Mouse (Mus musculus) common myeloid progenitor, adult 5-6 weeks (primary cell): ENCODE measurements at regions not wholly inside any gene's neighbourhood (a gene's known extent, or its start where the extent isn't known, plus 50 kb on each side); places are given as distances from the start of the nearest gene placed in this dataset.

Source experiments
- ATAC-seq: replicated peaks from 2 replicates; pipeline ENCODE4 v1.8.0; 2016; ENCODE audit warnings: low read depth, mild to moderate bottlenecking, moderate TSS enrichment, inconsistent platforms; ENCODE audit not compliant: poor library complexity, severe bottlenecking

GRCm38 (mm10) chr1:73857497-73857896 lies 266.8 kb downstream of the Tns1 start:
- no peak for ATAC-seq

DNA sequence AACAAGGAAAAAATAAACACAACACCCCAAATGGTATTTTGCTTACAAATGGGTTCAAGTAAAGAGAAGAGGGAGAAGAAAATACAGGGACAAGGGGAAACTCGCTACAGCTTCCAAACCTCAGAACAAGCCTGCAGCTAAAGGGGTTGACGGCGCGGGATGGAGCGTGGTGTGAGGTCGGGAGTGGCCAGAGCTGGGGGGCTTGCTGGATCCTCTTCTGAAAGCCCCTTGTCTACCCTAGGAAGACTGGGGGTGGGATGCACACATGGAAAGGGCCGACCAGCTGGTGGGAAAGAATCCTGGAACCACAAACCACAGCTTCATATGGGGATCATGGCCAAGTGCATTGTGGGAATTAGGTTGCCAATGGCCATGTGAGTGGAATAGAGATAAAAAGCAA lies 267.4 kb downstream of the Tns1 start:
- no peak for ATAC-seq

DNA sequence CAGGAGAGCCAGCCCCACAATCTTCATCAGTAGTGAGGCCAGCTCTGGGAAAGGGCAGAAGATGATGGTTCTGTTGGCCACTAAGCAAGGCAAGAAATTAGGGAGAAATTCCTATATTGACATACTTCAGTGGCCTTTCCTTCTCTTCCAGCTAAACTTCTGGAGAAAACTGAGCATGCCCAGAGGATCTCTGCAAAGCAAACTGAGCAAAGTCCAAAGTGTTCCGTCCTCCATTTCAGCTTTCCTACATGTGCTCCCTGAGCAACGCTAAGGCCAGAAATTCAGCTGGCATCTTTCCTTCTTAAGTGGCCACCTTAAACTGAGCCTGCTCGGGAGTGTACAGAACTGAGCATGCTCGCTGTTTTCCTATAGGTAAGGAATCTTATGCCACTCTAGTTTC lies 268.9 kb downstream of the Tns1 start:
- ATAC-seq: no peak

DNA sequence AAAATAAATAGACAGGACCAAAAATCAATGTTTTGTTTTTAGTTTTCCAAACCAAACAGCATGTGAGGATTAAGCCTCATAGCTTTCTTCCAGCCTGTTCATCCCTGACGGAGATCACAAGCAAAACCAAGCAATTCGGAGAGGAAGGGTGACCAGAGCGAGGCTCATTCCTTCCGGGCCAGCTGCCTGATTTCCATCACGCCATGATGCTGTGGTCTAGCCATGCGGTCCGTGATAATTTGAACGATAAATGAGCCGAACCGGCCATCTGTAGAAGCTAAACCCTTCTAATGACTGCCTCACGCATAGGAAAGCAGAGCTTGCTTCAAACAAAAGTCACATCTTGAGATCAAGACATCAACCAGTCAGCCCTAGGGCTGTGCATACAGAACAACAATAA lies 270.4 kb downstream of the Tns1 start:
- ATAC-seq: no peak

DNA sequence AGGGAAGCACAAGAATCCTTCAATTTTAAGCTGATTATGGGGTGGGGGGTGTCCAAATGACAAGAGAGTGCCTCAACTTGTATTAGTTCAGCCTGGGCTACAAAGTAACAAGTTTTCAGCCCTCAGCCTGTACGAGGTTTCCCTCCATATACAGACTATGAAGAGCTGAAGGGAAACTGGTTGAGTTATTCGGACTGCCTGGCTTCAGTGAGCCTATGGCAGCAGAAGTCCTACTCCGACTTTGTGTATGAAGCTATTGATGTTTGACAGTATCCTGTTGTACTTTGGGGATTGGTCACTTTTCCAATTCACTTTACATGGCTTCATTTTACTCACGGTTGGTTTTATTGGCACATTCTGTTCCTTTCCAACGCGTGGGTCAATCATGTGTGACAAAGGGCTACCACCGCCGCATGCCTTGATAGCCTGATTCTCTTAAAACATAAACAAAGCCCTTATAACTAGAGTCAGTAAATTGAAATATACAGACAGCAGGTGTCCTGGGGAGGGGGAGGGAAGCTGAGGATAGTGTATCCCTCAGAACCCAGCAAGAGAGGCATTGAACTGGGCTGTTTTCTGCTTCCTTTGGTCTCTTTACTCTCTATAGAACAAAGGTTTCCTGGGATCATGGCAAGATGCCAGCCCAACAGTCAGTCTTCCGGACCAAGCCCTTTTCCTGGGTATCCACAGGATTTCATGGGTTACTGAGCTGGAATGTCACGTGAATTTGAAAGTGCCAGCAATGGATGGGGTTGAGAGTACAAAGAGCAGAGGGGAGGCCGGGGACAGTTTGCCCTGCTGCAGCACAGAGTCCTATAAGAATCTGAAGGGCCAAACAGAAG lies 273.9 kb downstream of the Tns1 start:
- no peak for ATAC-seq

DNA sequence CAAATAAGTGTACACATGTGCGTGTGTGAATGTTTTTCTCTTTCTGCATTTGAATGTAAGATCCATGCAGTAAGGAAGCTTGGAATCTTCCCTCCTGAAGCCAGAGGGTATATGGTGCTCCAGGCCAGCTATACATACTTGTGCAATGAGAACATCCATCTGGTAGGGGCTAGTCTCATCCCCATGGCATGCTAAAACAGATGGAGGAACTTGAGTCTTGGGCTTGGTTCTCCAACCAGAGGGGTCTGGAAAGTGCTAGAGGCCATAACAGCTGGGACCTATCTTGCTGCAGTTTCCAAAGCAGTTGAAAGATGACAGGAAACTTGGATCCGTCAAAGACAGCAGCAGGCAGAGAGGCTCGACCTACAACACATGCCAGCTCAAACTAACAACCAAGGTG lies 275.9 kb downstream of the Tns1 start:
- ATAC-seq: no peak

DNA sequence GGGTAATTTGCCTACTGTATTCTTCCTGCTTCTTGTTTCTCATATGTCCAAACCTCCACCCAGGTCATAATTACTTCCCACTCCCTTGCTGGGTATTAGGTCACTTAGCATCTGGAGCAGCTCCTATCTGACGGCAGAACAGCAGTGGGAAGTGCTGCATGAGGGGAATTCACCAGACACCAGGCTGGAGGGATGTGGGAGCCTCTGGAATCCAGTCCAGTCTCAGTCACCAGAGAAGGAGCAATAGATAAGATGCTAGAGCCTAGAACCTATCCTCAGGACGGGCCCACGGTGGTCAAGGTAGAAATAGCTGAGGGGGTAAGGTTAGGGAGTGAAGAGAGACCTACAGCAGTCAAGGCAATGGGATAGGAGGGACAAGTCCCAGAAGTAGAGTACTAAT lies 277.1 kb downstream of the Tns1 start:
- no peak for ATAC-seq

- ATAC-seq: no peak
These were observed 279.1 kb downstream of the Tns1 start for GRCm38 (mm10) chr1:73845115-73845514.

DNA sequence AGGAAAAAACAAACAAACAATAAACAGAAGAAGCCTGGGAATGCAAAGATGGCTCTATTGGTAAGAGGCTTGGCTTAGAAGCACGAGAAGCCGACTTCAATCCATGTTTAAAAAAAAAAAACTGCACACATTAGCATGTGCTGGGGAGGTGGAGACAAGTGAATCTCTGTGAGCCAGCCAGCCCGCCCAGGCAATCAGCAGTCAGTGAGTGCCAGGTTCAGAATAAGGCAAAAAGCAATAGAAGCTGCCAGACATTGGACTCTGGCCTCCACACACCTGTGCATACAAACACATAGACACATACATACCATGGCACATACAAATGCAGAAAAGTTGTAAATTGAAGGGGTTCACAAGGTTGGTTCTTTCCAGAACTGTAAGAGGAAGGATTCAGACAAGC lies 279.7 kb downstream of the Tns1 start:
- no peak for ATAC-seq

DNA sequence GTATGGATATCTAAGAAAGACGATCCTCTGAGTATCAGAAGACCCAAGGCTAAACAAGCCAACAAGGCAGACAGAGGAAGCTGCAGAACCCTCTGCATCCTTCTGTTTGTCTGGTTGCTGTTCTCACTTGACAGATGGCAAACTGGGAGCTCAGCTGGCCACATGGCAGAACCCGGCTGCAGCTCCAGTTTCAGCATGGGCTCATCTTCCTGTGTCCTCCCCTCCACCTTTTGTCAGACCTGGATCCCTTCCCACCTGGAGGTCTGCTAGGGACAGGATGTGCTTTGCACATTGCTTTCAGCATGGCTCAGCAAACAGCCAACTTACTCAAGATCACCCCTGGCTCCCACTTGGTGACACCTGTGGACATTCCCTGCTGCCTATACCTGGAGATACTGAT lies 284.9 kb downstream of the Tns1 start:
- ATAC-seq: no peak

DNA sequence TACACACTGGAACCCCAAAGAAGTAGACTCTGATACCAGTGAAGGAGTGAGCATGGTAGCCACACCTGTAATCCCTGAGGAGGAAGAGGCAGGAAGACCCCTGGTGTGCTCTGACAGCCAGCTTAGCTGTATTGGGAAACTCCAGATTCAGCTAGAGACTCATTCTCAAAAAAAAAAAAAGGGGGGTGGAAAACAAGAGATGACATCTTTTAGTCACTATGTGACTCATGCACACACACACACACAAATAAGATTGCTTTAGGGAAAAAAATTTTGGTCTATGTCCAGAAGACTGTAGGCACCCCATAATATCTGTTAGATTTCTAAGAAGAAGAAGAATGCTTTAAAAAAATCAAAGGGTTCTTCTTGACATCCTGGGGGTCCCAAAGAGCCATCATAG lies 287.6 kb downstream of the Tns1 start:
- no peak for ATAC-seq

- ATAC-seq: no peak
These were observed 289.7 kb downstream of the Tns1 start for GRCm38 (mm10) chr1:73834566-73834965.

DNA sequence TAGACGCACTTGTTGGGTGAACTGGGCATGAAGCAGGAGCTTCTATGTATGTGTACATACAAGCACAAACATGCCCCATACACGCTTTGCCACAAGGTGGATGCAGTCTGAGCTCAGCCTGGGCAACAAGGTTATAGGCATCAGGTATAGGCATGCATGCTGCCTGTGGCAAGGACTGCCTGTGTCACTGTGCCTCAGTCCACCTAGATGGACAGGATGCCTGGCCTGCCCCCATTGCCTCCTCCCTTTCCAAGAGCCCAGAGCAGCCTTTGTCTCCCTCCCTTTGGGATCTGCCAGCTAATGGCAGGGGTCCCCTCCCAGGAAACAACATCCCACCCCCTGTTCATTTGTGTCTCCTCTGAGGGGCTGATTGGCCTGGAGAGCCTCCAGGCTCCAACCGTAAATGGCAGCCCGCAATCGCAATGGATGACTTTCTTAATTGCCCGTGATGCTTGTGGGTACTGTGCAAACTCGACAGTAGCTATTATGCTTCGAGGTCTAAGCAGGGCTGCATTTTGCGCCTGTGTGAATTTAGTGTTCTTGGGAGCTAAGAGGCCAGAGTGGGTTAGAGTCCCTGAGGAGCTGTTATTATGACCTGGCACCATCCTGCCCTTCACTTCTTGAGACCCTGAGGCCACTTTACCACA lies 293.6 kb downstream of the Tns1 start:
- ATAC-seq: no peak

DNA sequence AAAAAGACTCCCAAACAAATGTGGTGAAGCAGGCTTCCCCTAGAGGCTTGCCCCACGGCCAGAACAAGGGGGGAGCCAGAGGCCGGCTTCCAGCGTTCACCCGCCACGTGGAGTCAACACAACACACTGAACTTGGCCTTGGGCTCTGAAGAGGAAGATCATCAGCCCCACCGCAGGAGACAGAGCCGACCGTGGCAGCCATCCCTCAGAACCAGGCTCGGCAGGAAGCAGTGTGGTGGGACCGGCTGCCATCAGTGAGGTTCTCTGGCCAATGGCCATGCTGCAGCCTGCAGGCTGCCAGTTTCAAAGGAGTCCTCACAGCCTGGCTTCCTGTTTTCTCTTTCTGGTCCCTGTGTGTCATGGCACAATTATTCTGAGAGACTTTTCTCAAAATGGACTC lies 295.3 kb downstream of the Tns1 start:
- ATAC-seq: peak; percentile 87

- peak; percentile 76 for ATAC-seq
These were observed 297.9 kb downstream of the Tns1 start for GRCm38 (mm10) chr1:73826243-73826930.

DNA sequence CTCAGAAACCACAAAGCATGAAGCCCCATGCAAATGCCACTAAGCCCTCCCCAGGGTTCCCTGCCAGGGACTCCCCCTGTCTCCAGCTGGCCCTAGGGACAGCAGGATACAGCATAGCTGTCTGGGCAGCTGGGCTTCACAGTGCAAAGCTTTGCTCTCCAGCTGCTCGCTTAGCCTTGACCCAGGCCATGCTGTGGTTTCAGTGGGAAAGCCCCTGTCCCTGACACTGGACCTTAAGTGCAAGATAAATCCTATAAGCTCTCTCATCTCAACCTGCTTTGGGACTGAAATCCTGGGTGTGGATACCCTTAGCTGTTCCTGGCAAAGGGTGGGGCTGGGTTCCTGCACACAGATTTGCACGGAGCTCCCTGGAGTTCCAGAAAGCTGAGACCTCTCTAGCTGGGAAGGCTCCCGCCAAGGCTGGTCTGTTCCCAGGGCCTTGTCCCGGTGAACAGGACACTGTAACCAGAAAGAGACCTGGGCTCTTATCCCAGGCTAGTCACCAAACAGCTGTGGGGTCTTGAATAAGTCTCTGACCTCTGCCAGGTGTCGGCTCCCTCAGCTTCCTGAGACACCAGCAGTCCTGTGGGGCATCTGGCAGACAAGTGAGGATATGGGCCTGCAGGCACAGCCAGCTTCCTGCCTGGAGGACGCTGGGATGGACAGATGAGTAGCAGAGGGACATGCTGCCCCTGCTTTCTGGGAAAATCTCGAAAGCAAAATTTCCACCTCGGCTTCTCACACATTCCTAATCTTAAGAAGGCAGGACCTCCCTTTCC lies 299.7 kb downstream of the Tns1 start:
- ATAC-seq: no peak

DNA sequence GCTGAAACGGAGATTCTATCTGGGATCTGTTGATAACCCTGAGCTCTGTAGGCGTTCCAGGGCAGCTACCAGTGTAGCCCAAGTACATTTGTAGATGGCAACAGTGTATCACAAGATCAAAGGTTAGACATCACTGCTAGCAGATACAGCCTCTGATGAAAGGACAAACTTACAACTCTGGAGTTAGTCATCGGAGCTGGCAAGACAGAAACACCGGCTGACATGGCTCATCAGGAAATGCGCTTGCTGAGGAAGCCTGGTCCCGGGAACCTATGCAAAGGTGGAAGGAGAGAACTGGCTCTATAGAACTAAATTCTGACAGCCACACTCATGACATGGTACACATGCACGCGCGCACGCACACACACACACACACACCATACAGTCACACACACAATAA lies 300.5 kb downstream of the Tns1 start:
- no peak for ATAC-seq

- ATAC-seq: no peak
These were observed 301.6 kb downstream of the Tns1 start for GRCm38 (mm10) chr1:73822616-73823015.

DNA sequence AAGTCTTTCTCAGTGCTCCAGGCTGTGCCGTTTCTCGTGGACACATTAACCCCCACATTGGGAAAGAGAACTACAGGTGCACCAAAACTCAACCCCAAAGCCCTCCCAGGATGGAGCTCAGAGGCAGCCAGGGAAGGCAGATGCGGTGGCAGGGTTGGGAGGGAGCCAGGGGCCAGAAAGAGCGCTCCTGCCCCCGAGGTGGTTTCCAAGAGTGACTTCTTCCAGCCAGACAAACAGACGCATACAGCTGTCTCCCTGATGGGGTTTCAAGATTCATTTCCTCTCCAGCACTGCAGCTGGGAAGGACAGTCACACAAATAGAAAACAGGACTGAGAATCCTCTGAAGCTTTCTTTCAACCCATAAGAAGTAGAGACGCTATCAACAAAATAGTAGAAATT lies 303.5 kb downstream of the Tns1 start:
- ATAC-seq: no peak

DNA sequence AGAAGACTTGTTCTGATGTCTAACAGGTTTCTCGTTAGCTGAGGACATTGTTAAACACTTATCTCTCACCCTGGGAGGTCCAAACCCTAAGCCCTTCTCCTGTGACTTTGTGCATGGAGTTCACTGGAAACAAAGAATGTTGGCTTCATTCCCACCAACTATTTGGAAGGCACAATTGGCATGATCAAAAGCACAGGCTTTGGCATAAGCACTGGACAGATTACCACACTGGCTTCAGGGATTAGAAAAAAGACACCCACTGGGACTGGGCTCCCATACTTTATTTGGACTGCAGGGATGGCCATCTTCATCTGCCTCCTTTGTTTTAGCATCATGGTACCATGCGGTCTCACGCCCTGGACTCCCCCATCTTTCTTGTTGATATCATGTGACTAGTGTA lies 317.0 kb downstream of the Tns1 start:
- no peak for ATAC-seq

DNA sequence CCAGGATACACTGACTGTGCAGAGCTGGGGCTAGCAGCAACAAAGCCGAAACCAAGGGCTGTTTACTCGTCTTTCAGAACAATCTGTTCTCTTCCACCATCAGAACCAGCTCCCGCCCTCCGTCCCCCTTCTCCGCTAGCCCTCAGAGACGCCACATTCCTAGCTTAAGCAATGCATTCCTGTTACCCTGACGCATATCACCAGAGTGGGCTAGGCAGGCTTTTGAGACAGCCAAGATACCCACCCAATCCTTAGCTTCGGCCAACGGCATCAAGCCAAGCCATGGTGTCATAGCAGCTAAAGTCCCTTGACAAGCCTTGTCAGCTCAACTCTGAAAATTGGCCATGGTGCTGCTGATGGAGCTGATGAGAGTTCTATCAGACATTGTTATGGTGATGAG lies 319.1 kb downstream of the Tns1 start:
- ATAC-seq: no peak
